Mouse (Mus musculus) heart, postnatal 0 days (tissue): ENCODE results near the gene Tiam1. TPM values are rescaled to one million over a fixed set of nuclear protein-coding genes. Genes with fewer than 3 reads are reported as not detected.

Experiments
- ATAC-seq: fragments of 200-750 bp; cut with Nextera tagmentation; 2 replicates; pipeline ENCODE4 v1.8.0; 2017; ENCODE audit warnings: low read depth, moderate number of reproducible peaks, moderate library complexity; ENCODE audit not compliant: insufficient read depth
- DNase-seq: peaks from one replicate; pipeline ENCODE4 v3.0.0-alpha.2; 2016; ENCODE audit warnings: low spot score
- H3K27ac ChIP-seq: fragments of 300-500 bp; sonication (generic); 2 replicates; pipeline ENCODE4 v1.5.1; 2014; ENCODE audit warnings: low read depth, mild to moderate bottlenecking
- H3K27me3 ChIP-seq: fragments of 300-500 bp; sonication (generic); 2 replicates; pipeline ENCODE4 v1.6.1; 2014; ENCODE audit warnings: low read length, mixed read lengths; ENCODE audit not compliant: control insufficient read depth, insufficient read depth
- H3K36me3 ChIP-seq: fragments of 300-500 bp; sonication (generic); replicated peaks from 2 replicates; pipeline ENCODE4 v1.6.1; 2014; ENCODE audit warnings: low read length, mixed read lengths; ENCODE audit not compliant: control insufficient read depth, insufficient read depth
- H3K4me1 ChIP-seq: fragments of 300-500 bp; sonication (generic); 2 replicates; pipeline ENCODE4 v1.6.1; 2014; ENCODE audit warnings: antibody characterized with exemption; ENCODE audit not compliant: control insufficient read depth, insufficient read depth
- H3K4me2 ChIP-seq: fragments of 300-500 bp; sonication (generic); 2 replicates; pipeline ENCODE4 v1.6.1; 2014; ENCODE audit warnings: low read depth, mild to moderate bottlenecking, low read length, moderate library complexity
- H3K4me3 ChIP-seq: fragments of 300-500 bp; sonication (generic); 2 replicates; pipeline ENCODE4 v1.5.1; 2014; ENCODE audit warnings: low read depth, low read length
- H3K9ac ChIP-seq: fragments of 300-500 bp; sonication (generic); replicated peaks from 2 replicates; pipeline ENCODE4 v1.6.1; 2014; ENCODE audit warnings: low read depth, low read length, mixed read lengths
- H3K9me3 ChIP-seq: fragments of 300-500 bp; sonication (generic); replicated peaks from 2 replicates; pipeline ENCODE4 v1.6.1; 2016; ENCODE audit warnings: low read length; ENCODE audit not compliant: control insufficient read depth
- CTCF ChIP-seq: IDR thresholded peaks from 2 replicates; pipeline ENCODE4 v1.5.1; 2016; ENCODE audit warnings: antibody characterized with exemption, control low read depth, low read depth
- EP300 ChIP-seq: IDR thresholded peaks from 2 replicates; pipeline ENCODE4 v1.6.1; 2016; ENCODE audit warnings: antibody characterized with exemption, low read depth
- WGBS: fragments of 180-500 bp; shearing (Covaris S2); extraction: QIAGEN DNeasy Blood & Tissue Kit; methylation state at CpG from one replicate; pipeline ENCODE4 v1.1.7; 2014; 5-methylcytosine and 5-hydroxymethylcytosine counted together
- polyA plus RNA-seq: library from polyadenylated mRNA; unstranded; fragments of >200 nt; fragmentation: Nextera tagmentation; extraction: Ambion mirVana; gene quantifications from 2 replicates; pipeline ENCODE4 v1.2.1, GENCODE M21; 2015
- total RNA-seq: library from RNA; depleted of rRNA; stranded (reverse); fragments of >200 nt; gene quantifications from 2 replicates; pipeline ENCODE4 v1.2.3, GENCODE M21; 2014; ENCODE audit warnings: low replicate concordance

Tiam1 gene
- total and polyA plus RNA-seq, 2 experiments from 2014 or later, result 2.6 to 3.6 TPM

- Histone ChIP-seq H3K27ac (no peak overlapping the region), H3K27me3 (no peaks in the 10 kb centered on the region), H3K4me2 (no peak overlapping the region), H3K4me1 (no peaks in the 10 kb centered on the region), H3K4me3 (no peak overlapping the region), H3K9me3 (peaks cover 7% of the 10 kb centered on the region; the same call in 1 of the 2 replicates), H3K36me3 (no peaks in the 10 kb centered on the region), H3K9ac (no peak overlapping the region)
- no peak for ATAC-seq
- 88% methylated on average over 8 of the region's 8 CpGs for WGBS
- no peak for TF ChIP-seq EP300
- peak; percentile 11; the same call in 1 of the 2 replicates for TF ChIP-seq CTCF
- DNase-seq, result no peak
Observed at GRCm38 (mm10) chr16:89940696-89941095, 202.9 kb downstream of the Tiam1 start.

DNA sequence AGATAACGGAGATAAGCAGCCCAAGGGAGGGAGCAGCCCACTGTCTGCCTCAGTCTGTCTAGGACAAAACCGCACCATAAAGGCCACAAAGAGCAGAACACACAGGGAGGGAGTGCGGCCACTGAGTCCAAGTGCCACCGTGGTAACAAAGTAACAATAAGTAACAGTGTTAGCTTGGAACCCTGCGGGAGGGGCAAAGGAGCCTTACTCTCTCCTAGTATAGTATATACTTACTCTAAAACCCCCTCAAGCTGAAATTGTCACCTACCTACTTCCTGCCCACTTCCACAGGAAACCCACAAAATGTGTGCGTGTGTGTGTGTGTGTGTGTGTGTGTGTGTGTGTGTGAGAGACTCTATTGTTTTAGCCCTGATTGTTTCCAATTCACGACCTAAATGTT, 205.3 kb downstream of the Tiam1 start:
- Histone ChIP-seq H3K4me2 (no peak overlapping the region), H3K9me3 (peaks cover 7% of the 10 kb centered on the region; the same call in 1 of the 2 replicates), H3K27ac (no peak overlapping the region), H3K4me1 (no peaks in the 10 kb centered on the region), H3K27me3 (no peaks in the 10 kb centered on the region), H3K9ac (no peak overlapping the region), H3K36me3 (no peaks in the 10 kb centered on the region), H3K4me3 (no peak overlapping the region)
- WGBS, result 55% methylated on average over 7 of the region's 7 CpGs
- DNase-seq, result no peak
- TF ChIP-seq CTCF (no peak), EP300 (no peak)
- no peak for ATAC-seq

- no peak for DNase-seq
- H3K4me2 ChIP-seq, result no peak overlapping the region
- H3K4me1 ChIP-seq, result no peaks in the 10 kb centered on the region
- no peaks in the 10 kb centered on the region for H3K36me3 ChIP-seq
- no peak overlapping the region for H3K27ac ChIP-seq
- peaks cover 3% of the 10 kb centered on the region; the same call in 1 of the 2 replicates for H3K9me3 ChIP-seq
- H3K4me3 ChIP-seq, result no peak overlapping the region
- no peaks in the 10 kb centered on the region for H3K27me3 ChIP-seq
- no peak overlapping the region for H3K9ac ChIP-seq
- WGBS, result 53% methylated on average over 6 of the region's 6 CpGs
- TF ChIP-seq EP300, result no peak
- TF ChIP-seq CTCF, result no peak
- ATAC-seq, result no peak
Observed at GRCm38 (mm10) chr16:89936571-89936970, 207.0 kb downstream of the Tiam1 start.

DNA sequence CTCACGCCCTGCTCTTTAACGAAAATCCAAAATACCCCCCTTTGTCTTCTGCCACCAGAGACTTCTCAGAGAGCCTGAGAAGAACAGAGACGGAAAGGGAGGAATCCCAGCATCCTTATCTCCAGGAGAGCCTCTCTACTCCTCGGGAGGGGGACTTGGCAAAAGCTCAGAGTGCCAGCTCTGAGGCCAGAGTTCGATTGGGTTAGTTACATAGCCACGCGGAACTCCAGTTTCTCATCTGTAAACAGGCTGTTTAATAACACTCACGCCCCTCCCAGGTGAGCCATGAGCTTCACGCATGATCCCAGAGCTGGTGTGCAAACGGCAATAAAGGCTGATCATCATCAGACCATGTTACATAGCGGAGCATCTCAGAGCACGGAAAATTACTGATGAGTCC, 208.2 kb downstream of the Tiam1 start:
- Histone ChIP-seq H3K4me3 (no peak overlapping the region), H3K27me3 (no peaks in the 10 kb centered on the region), H3K4me1 (no peaks in the 10 kb centered on the region), H3K9ac (no peak overlapping the region), H3K9me3 (no peaks in the 10 kb centered on the region), H3K4me2 (no peak overlapping the region), H3K36me3 (no peaks in the 10 kb centered on the region), H3K27ac (no peak overlapping the region)
- ATAC-seq, result no peak
- TF ChIP-seq EP300, result no peak
- TF ChIP-seq CTCF, result no peak
- no peak for DNase-seq
- 69% methylated on average over 12 of the region's 12 CpGs for WGBS

DNA sequence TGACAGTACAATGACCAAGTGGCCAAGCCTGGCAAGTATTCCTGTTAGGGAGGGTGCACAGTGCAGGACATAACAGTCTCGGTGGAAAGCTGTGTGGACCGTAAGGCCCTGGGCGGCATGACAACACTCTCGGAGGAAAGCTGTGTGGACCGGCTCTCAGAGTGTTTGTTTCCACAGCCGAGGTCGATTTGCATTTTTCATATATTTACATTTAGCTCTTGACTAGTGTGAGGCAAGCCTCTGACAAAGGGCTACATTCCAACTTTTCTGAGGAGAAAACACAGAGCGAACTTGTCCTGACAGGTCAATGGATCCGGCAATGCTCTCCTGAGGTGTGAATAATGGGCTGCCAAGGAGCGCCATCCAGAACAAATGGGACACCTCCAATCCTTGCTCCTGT, 209.0 kb downstream of the Tiam1 start:
- Histone ChIP-seq H3K27me3 (no peaks in the 10 kb centered on the region), H3K4me2 (no peak overlapping the region), H3K9ac (no peak overlapping the region), H3K9me3 (no peaks in the 10 kb centered on the region), H3K4me1 (no peaks in the 10 kb centered on the region), H3K36me3 (no peaks in the 10 kb centered on the region), H3K27ac (no peak overlapping the region), H3K4me3 (no peak overlapping the region)
- TF ChIP-seq EP300 (no peak), CTCF (no peak)
- 84% methylated on average over 10 of the region's 10 CpGs for WGBS
- ATAC-seq, result no peak
- DNase-seq, result no peak

DNA sequence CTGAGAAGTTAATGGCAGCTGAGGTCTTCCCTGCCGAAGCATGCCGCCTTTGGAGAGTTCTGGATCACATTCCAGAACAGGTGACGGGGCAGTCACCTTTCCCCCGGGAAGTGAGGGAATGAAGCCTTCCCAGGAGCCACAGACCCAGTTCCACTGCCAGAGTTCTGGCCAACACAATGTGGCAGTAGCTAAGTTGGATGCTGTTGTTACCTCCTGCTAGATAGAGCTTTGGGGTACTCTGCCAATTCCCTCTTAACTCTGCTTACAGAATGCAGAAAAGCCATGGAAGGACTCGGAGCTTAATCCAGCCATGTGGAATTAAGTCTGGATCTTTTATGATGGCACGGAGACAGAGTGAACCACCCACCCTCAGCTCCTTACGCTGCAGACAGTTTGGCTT, 209.6 kb downstream of the Tiam1 start:
- Histone ChIP-seq H3K36me3 (no peaks in the 10 kb centered on the region), H3K27me3 (no peaks in the 10 kb centered on the region), H3K4me3 (no peak overlapping the region), H3K9me3 (no peaks in the 10 kb centered on the region), H3K4me1 (no peaks in the 10 kb centered on the region), H3K4me2 (no peak overlapping the region), H3K9ac (no peak overlapping the region), H3K27ac (no peak overlapping the region)
- DNase-seq (no peak), ATAC-seq (no peak)
- TF ChIP-seq EP300 (no peak), CTCF (no peak)
- WGBS, result 86% methylated on average over 7 of the region's 7 CpGs
